ENCODE assay signal across 9 mouse cellular contexts in genomic region chr12:76822651-76823041, GRCm38 (mm10). TPM values are rescaled to one million over a fixed set of nuclear protein-coding genes. Genes with fewer than 3 reads are reported as not detected.
DNase-seq lines count a peak whose midpoint lies in the region; ATAC-seq lines count a peak whose summit lies in the region.
"Had no signal": no experiment of that assay in that cellular context is flagged by ENCODE, and none has a peak within 500 bp of the region (broad histone marks: within the 10 kb centered on the region; RNA-seq: fewer than 3 reads in every experiment).

TSS of gene Rab15 (minus strand) at chr12:76822908.

- peak within 1 kb of the TSS; percentile 96 for H3K4me2 ChIP-seq in lung, embryonic 16.5 days (ENCODE audit: low read depth, low read length)
- peak within 1 kb of the TSS; percentile 71 for H3K4me2 ChIP-seq in hindbrain, embryonic 14.5 days (replicated peaks)
- peak within 1 kb of the TSS; percentile 73 for H3K4me2 ChIP-seq in liver, embryonic 16.5 days (ENCODE audit: low read depth, low read length)

- peak within 1 kb of the TSS; percentile 92 for H3K9ac ChIP-seq in lung, embryonic 16.5 days (ENCODE audit: low read length)
- H3K9ac ChIP-seq in hindbrain, embryonic 14.5 days, result peak within 1 kb of the TSS; percentile 83
- H3K9ac ChIP-seq in liver, embryonic 16.5 days (ENCODE audit: low read depth, low read length), result peak within 1 kb of the TSS; percentile 19; the same call in 1 of the 2 replicates

- 5% methylated on average over 12 of the region's 17 CpGs for WGBS in lung, embryonic 16.5 days
- WGBS in hindbrain, embryonic 14.5 days, result 2% methylated on average over 17 of the region's 17 CpGs
- WGBS in liver, embryonic 16.5 days (ENCODE audit: insufficient replicate concordance), result 5% methylated on average over 17 of the region's 17 CpGs

- H3K36me3 ChIP-seq in erythroblast, embryonic 14.5 days (ENCODE audit: control insufficient read depth), result no peaks in the 10 kb centered on the region
- H3K36me3 ChIP-seq in lung, embryonic 16.5 days (ENCODE audit: control insufficient read depth, insufficient read depth, low read length), result no peaks in the 10 kb centered on the region
- H3K36me3 ChIP-seq in hindbrain, embryonic 14.5 days (replicated peaks; ENCODE audit: control insufficient read depth, insufficient read depth), result no peaks in the 10 kb centered on the region
- no peaks in the 10 kb centered on the region for H3K36me3 ChIP-seq in liver, embryonic 16.5 days (ENCODE audit: control insufficient read depth, insufficient read depth)

- peaks cover 6% of the 10 kb centered on the region; the same call in 1 of the 2 replicates for H3K9me3 ChIP-seq in erythroblast, embryonic 14.5 days (ENCODE audit: control insufficient read depth, low read length)
- no peaks in the 10 kb centered on the region for H3K9me3 ChIP-seq in lung, embryonic 16.5 days (ENCODE audit: control insufficient read depth, low read length)
- H3K9me3 ChIP-seq in hindbrain, embryonic 14.5 days (ENCODE audit: control insufficient read depth, low read length), result no peaks in the 10 kb centered on the region
- no peaks in the 10 kb centered on the region for H3K9me3 ChIP-seq in liver, embryonic 16.5 days (replicated peaks; ENCODE audit: control insufficient read depth, low read length)

- peak within 1 kb of the TSS; percentile 26 for H3K4me3 ChIP-seq in erythroblast, embryonic 14.5 days (replicated peaks)
- H3K4me3 ChIP-seq in lung, embryonic 16.5 days (ENCODE audit: low read length), result peak within 1 kb of the TSS; percentile 79
- peak within 1 kb of the TSS; percentile 68 for H3K4me3 ChIP-seq in hindbrain, embryonic 14.5 days (replicated peaks; ENCODE audit: low read length)
- H3K4me3 ChIP-seq in liver, embryonic 16.5 days (ENCODE audit: low read depth, low read length), result peak within 1 kb of the TSS; percentile 55

- H3K4me1 ChIP-seq in erythroblast, embryonic 14.5 days (ENCODE audit: control insufficient read depth), result peaks cover 3% of the 10 kb centered on the region
- peaks cover 42% of the 10 kb centered on the region for H3K4me1 ChIP-seq in lung, embryonic 16.5 days (replicated peaks; ENCODE audit: control insufficient read depth, insufficient read depth, low read length)
- peaks cover 28% of the 10 kb centered on the region for H3K4me1 ChIP-seq in hindbrain, embryonic 14.5 days (replicated peaks; ENCODE audit: control insufficient read depth, insufficient read depth, low read length)
- H3K4me1 ChIP-seq in liver, embryonic 16.5 days (ENCODE audit: control insufficient read depth, low read depth, low read length), result no peaks in the 10 kb centered on the region

- peaks cover 89% of the 10 kb centered on the region for H3K27me3 ChIP-seq in erythroblast, embryonic 14.5 days (ENCODE audit: control insufficient read depth)
- peaks cover 2% of the 10 kb centered on the region; the same call in 1 of the 2 replicates for H3K27me3 ChIP-seq in lung, embryonic 16.5 days (ENCODE audit: control insufficient read depth, insufficient read depth, low read depth, low read length)
- no peaks in the 10 kb centered on the region for H3K27me3 ChIP-seq in hindbrain, embryonic 14.5 days (ENCODE audit: control insufficient read depth, insufficient read depth, low read length)
- H3K27me3 ChIP-seq in liver, embryonic 16.5 days (ENCODE audit: control insufficient read depth, insufficient read depth, low read depth, low read length), result peaks cover 56% of the 10 kb centered on the region

- no peak for DNase-seq in lung, adult 18-20 months
- peak; percentile 45 for DNase-seq in hindbrain, embryonic 14.5 days (ENCODE audit: low spot score)
- no peak for DNase-seq in MN1 (ENCODE audit: low spot score)

- H3K27ac ChIP-seq in lung, embryonic 16.5 days (ENCODE audit: low read length), result peak within 1 kb of the TSS; percentile 80
- H3K27ac ChIP-seq in hindbrain, embryonic 14.5 days, result peak within 1 kb of the TSS; percentile 84
- H3K27ac ChIP-seq in liver, embryonic 16.5 days (ENCODE audit: low read length), result no peak within 1 kb of the TSS
- H3K27ac ChIP-seq: macrophage had no signal

- no peak for ATAC-seq in erythroblast, adult 5-6 weeks (replicated peaks; ENCODE audit: low FRiP score, poor library complexity, severe bottlenecking)
- ATAC-seq in lung, embryonic 16.5 days (ENCODE audit: low read depth), result 0 out of 2 replicates have a peak, but pooled peaks have one; percentile 1
- ATAC-seq in hindbrain, embryonic 14.5 days (ENCODE audit: low FRiP score), result peak; percentile 38
- no peak for ATAC-seq in liver, embryonic 16.5 days (ENCODE audit: low read depth)
- no peak for ATAC-seq in inflammation-experienced regulatory T-cells, adult 6 months

RNA-seq across cellular contexts. Expression of gene Rab15, which starts in this region (rescaled TPM):
- polyA plus RNA-seq in erythroblast, embryonic 14.5 days (2012), result not detected in 2 replicates
- not detected in 2 replicates for total RNA-seq in erythroblast, adult 5-6 weeks (2015; ENCODE audit: low replicate concordance)
- 0.26 TPM in 1 of 2 replicates, not detected in the other for total RNA-seq in erythroblast, adult 5-6 weeks (2017; ENCODE audit: low replicate concordance)
- polyA plus RNA-seq in lung, embryonic 16.5 days (2015; fragmentation: Nextera tagmentation; extraction: Ambion mirVana), result 34.8 and 35.8 TPM in 2 replicates
- polyA plus RNA-seq in hindbrain, embryonic 14.5 days (2014; fragmentation: Nextera tagmentation; extraction: Ambion mirVana), result 35.7 and 44.8 TPM in 2 replicates
- 0.23 and 0.39 TPM in 2 replicates for polyA plus RNA-seq in liver, embryonic 16.5 days (2015; fragmentation: Nextera tagmentation; extraction: Ambion mirVana)
- not detected for polyA plus RNA-seq in inflammation-experienced regulatory T-cells, adult 6 months (2017; shearing (Covaris generic))

Comparison
In these comparisons a context has a peak if more than half of its experiments do, and no peak if none do; other contexts are left out.
1. RNA of gene Rab15 (polyA plus RNA-seq): 34.8 to 35.8 TPM in lung, embryonic 16.5 days and 35.7 to 44.8 TPM in hindbrain, embryonic 14.5 days; 0.23 to 0.39 TPM in liver, embryonic 16.5 days, not detected in inflammation-experienced regulatory T-cells, adult 6 months and not detected in erythroblast, embryonic 14.5 days; every median in the first group is over 10 times any median in the second.
2. H3K4me3 ChIP-seq: peak in every context shown above with its lines; median percentile 79 in lung, embryonic 16.5 days; 68 in hindbrain, embryonic 14.5 days; 55 in liver, embryonic 16.5 days; 26 in erythroblast, embryonic 14.5 days.
3. ATAC-seq: peak in lung, embryonic 16.5 days (single experiment) and hindbrain, embryonic 14.5 days (single experiment); none in erythroblast, adult 5-6 weeks (single experiment), liver, embryonic 16.5 days (single experiment) and inflammation-experienced regulatory T-cells, adult 6 months (single experiment).
4. H3K9ac ChIP-seq: peak in every context shown above with its lines; median percentile 92 in lung, embryonic 16.5 days; 83 in hindbrain, embryonic 14.5 days; 19 in liver, embryonic 16.5 days.
5. Peak in every context shown above with its lines, with median percentiles within 50 percentile points of each other: H3K4me2 ChIP-seq.